Mouse (Mus musculus): Measurements from ENCODE around the gene Ola1. TPM values are rescaled to one million over a fixed set of nuclear protein-coding genes. Genes with fewer than 3 reads are reported as not detected.
A peak's percentile ranks its signal among the peaks of the same experiment; 100 is the strongest.

The Ola1 gene
- total RNA-seq, 2 experiments from 2014 or later, result 97.8 to 103 TPM

- intact Hi-C loops (cut with DNase I), result no loop called here
- no peak for DNase-seq (ENCODE audit: low spot score in 2 of 2)
These were observed 147.5 kb downstream of the Ola1 start for GRCm38 (mm10) chr2:73071201-73071600.

GRCm38 (mm10) chr2:73070449-73071076, 148.2 kb downstream of the Ola1 start:
- intact Hi-C loops (cut with DNase I), result no loop called here
- DNase-seq (ENCODE audit: low spot score in 2 of 2), result no peak

- DNase-seq (ENCODE audit: low spot score in 2 of 2), result no peak
- intact Hi-C loops (cut with DNase I), result no loop called here
These were observed 149.4 kb downstream of the Ola1 start for GRCm38 (mm10) chr2:73069223-73069825.

GRCm38 (mm10) chr2:73066307-73067167, 152.2 kb downstream of the Ola1 start:
- intact Hi-C loops (cut with DNase I), result no loop called here
- DNase-seq (ENCODE audit: low spot score in 2 of 2), result no peak

GRCm38 (mm10) chr2:73063911-73064619, 154.7 kb downstream of the Ola1 start:
- intact Hi-C loops (cut with DNase I), result loop anchor here (5.0 kb wide), 1 partner anchor 82 kb away; the partner anchor contains the start of gene Sp3

GRCm38 (mm10) chr2:73060259-73060585, 158.5 kb downstream of the Ola1 start:
- intact Hi-C loops (cut with DNase I), result loop anchor here (5.0 kb wide), 1 partner anchor 78 kb away; the partner anchor contains the start of gene Sp3
- DNase-seq (ENCODE audit: low spot score in 2 of 2), result no peak

More at GRCm38 (mm10) chr2:73063911-73064619, 154.7 kb downstream of the Ola1 start:
- no peak for DNase-seq (ENCODE audit: low spot score in 2 of 2)

- intact Hi-C loops (cut with DNase I), result loop anchor here (5.0 kb wide), 1 partner anchor 77 kb away; the partner anchor contains the start of gene Sp3
- no peak for DNase-seq (ENCODE audit: low spot score in 2 of 2)
These were observed 159.0 kb downstream of the Ola1 start for GRCm38 (mm10) chr2:73059550-73060258.

- no peak for DNase-seq (ENCODE audit: low spot score in 2 of 2)
- intact Hi-C loops (cut with DNase I), result no loop called here
These were observed 160.4 kb downstream of the Ola1 start for GRCm38 (mm10) chr2:73058344-73058743.

- intact Hi-C loops (cut with DNase I), result no loop called here
- DNase-seq (ENCODE audit: low spot score in 2 of 2), result no peak
These were observed 161.1 kb downstream of the Ola1 start for GRCm38 (mm10) chr2:73057589-73057988.

- intact Hi-C loops (cut with DNase I), result no loop called here
- DNase-seq (ENCODE audit: low spot score in 2 of 2), result no peak
These were observed 162.4 kb downstream of the Ola1 start for GRCm38 (mm10) chr2:73056090-73056956.

- DNase-seq (ENCODE audit: low spot score in 2 of 2), result peak in 1 of 2 experiments; percentile 15
- intact Hi-C loops (cut with DNase I), result no loop called here
These were observed 164.8 kb downstream of the Ola1 start for GRCm38 (mm10) chr2:73053791-73054490.

- no peak for DNase-seq (ENCODE audit: low spot score in 2 of 2)
- intact Hi-C loops (cut with DNase I), result no loop called here
These were observed 168.3 kb downstream of the Ola1 start for GRCm38 (mm10) chr2:73050401-73050800.

GRCm38 (mm10) chr2:73049977-73050376, 168.7 kb downstream of the Ola1 start:
- intact Hi-C loops (cut with DNase I), result no loop called here
- DNase-seq (ENCODE audit: low spot score in 2 of 2), result no peak

- intact Hi-C loops (cut with DNase I), result no loop called here
- no peak for DNase-seq (ENCODE audit: low spot score in 2 of 2)
These were observed 169.6 kb downstream of the Ola1 start for GRCm38 (mm10) chr2:73049001-73049684.

- intact Hi-C loops (cut with DNase I), result no loop called here
- no peak for DNase-seq (ENCODE audit: low spot score in 2 of 2)
These were observed 171.5 kb downstream of the Ola1 start for GRCm38 (mm10) chr2:73047061-73047741.

GRCm38 (mm10) chr2:73046576-73046975, 172.1 kb downstream of the Ola1 start:
- no peak for DNase-seq (ENCODE audit: low spot score in 2 of 2)

GRCm38 (mm10) chr2:73045505-73045904, 173.2 kb downstream of the Ola1 start:
- intact Hi-C loops (cut with DNase I), result no loop called here
- no peak for DNase-seq (ENCODE audit: low spot score in 2 of 2)

More at GRCm38 (mm10) chr2:73046576-73046975, 172.1 kb downstream of the Ola1 start:
- intact Hi-C loops (cut with DNase I), result no loop called here
